In the genomic region with DNA sequence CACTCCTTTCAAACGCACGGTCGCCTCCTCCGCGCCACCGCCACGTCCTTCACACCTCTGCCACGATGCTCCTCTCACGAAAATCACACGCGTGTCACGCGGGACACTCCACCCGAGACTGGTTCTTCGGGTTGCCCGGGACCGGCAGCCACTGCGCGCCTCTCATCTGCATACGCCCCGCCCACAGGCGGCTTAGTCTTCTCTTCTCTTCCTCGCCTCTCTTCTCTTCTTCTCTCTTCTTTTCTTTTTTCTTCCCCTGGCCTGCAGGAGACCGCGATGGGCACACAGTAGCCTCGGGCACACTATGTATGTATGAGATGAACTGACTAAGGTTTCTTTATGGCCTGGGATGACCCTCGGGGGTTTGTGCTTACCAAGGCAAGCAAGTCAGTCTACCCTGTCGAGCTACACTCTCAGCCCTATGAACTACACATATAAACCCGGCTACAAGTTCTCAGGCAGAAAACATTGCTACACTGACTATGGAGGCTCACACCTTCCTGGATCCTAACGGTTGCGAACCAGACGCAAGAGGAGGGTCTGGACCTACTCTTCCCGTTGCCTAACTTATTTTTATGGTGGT, we compare ENCODE assay signal across 8 mouse cellular contexts. TPM values are rescaled to one million over a fixed set of nuclear protein-coding genes. Genes with fewer than 3 reads are reported as not detected.
DNase-seq lines count a peak whose midpoint lies in the region; ATAC-seq and TF ChIP-seq lines count a peak whose summit lies in the region.
"Not testable (repeated sequence)": the region's sequence is repeated elsewhere in the genome, so short reads cannot be mapped to it uniquely, and the experiment has no call there.

No protein-coding gene starts in this region.

- H3K4me3 ChIP-seq in brown adipose tissue, adult 24 weeks (ENCODE audit: insufficient read depth, low read depth, low read length): peak overlapping the region; percentile 42
- not testable (repeated sequence) for H3K4me3 ChIP-seq in embryonic facial prominence, embryonic 15.5 days (replicated peaks); hindbrain, postnatal 0 days (ENCODE audit: low read length); lung, adult 2 months (replicated peaks; ENCODE audit: extremely low read depth, low read depth, low read length)
- H3K4me3 ChIP-seq in heart, adult 2 months: peak overlapping the region; percentile 37; the same call in 1 of the 2 replicates

- intact Hi-C loops in heart, adult 2 months (cut with DNase I): not testable (repeated sequence)

- H3K27ac ChIP-seq in brown adipose tissue, adult 24 weeks (replicated peaks; ENCODE audit: low read depth, low read length); embryonic facial prominence, embryonic 15.5 days (replicated peaks); heart, adult 2 months; hindbrain, postnatal 0 days: not testable (repeated sequence)

- TF ChIP-seq EP300 in heart, adult 2 months (IDR thresholded peaks at IDR 0.05; ENCODE audit: insufficient read depth, low read depth, low read length): not testable (repeated sequence)

- ATAC-seq in embryonic facial prominence, embryonic 15.5 days (ENCODE audit: insufficient number of reproducible peaks, low FRiP score, low TSS enrichment, low read depth): peak; percentile 59
- peak; percentile 69 for ATAC-seq in hindbrain, postnatal 0 days
- ATAC-seq in monocyte, adult 5-6 weeks (replicated peaks; ENCODE audit: insufficient number of reproducible peaks, low FRiP score, low TSS enrichment, poor library complexity, severe bottlenecking): peak; percentile 37; the same call in 1 of the 2 replicates

- not testable (repeated sequence) for H3K4me1 ChIP-seq in brown adipose tissue, adult 24 weeks (ENCODE audit: control insufficient read depth, insufficient read depth, insufficient read length, low read length); embryonic facial prominence, embryonic 15.5 days; heart, adult 2 months (ENCODE audit: control insufficient read depth, insufficient read depth, low read length); hindbrain, postnatal 0 days (ENCODE audit: insufficient read depth, low read length); lung, adult 2 months (ENCODE audit: control insufficient read depth, insufficient read depth, low read length)

- peak in 1 of 2 experiments; percentile 22 for DNase-seq in heart, adult 2 months
- not testable (repeated sequence) for DNase-seq in hindbrain, postnatal 0 days (ENCODE audit: low spot score)
- DNase-seq in layer of hippocampus, adult 9-11 months: peak; percentile 27
- peak; percentile 23 for DNase-seq in lung, adult 2 months
- DNase-seq in thymus, adult 18-20 months: peak; percentile 15 to 47

- H3K4me2 ChIP-seq in embryonic facial prominence, embryonic 15.5 days (replicated peaks); hindbrain, postnatal 0 days (ENCODE audit: low read depth, low read length): not testable (repeated sequence)

- TF ChIP-seq CTCF in heart, adult 2 months (IDR thresholded peaks at IDR 0.05); hindbrain, postnatal 0 days (IDR thresholded peaks at IDR 0.05; ENCODE audit: low read depth); lung, adult 2 months (IDR thresholded peaks at IDR 0.05; ENCODE audit: insufficient read depth, low read length): not testable (repeated sequence)

- not testable (repeated sequence) for H3K27me3 ChIP-seq in embryonic facial prominence, embryonic 15.5 days; heart, adult 2 months (ENCODE audit: control insufficient read depth, insufficient read depth, low read length); hindbrain, postnatal 0 days (ENCODE audit: insufficient read depth, low read length)

- not testable (repeated sequence) for H3K9ac ChIP-seq in embryonic facial prominence, embryonic 15.5 days; heart, adult 2 months (ENCODE audit: low read depth, low read length); hindbrain, postnatal 0 days (replicated peaks; ENCODE audit: low read length)

- not testable (repeated sequence) for TF ChIP-seq POLR2A in heart, adult 2 months (IDR thresholded peaks at IDR 0.05; ENCODE audit: insufficient read depth, low read depth, low read length); lung, adult 2 months (IDR thresholded peaks at IDR 0.05; ENCODE audit: borderline replicate concordance, extremely low read depth, low read depth, low read length)

- 1% methylated on average over 12 of the region's 33 CpGs for WGBS in embryonic facial prominence, embryonic 15.5 days
- WGBS in heart, adult 2 months: 1% methylated on average over 11 of the region's 33 CpGs
- 0% methylated on average over 9 of the region's 33 CpGs for WGBS in hindbrain, postnatal 0 days
- 0% methylated on average over 13 of the region's 33 CpGs for WGBS in lung, adult 2 months

- not testable (repeated sequence) for H3K36me3 ChIP-seq in embryonic facial prominence, embryonic 15.5 days; heart, adult 2 months (ENCODE audit: control insufficient read depth, insufficient read depth, low read length); hindbrain, postnatal 0 days (ENCODE audit: insufficient read depth, low read length)

- not testable (repeated sequence) for H3K79me2 ChIP-seq in heart, adult 2 months (replicated peaks; ENCODE audit: control insufficient read depth, insufficient read depth, low read length)

- not testable (repeated sequence) for H3K9me3 ChIP-seq in embryonic facial prominence, embryonic 15.5 days (replicated peaks); hindbrain, postnatal 0 days (ENCODE audit: low read length)

RNA-seq across cellular contexts. Expression of gene Eapp, which starts 43.1 kb away (rescaled TPM):
- 45.3 and 49.2 TPM in 2 replicates for polyA plus RNA-seq in brown adipose tissue, adult 24 weeks (2012; ENCODE audit: insufficient read depth, insufficient read length, missing spikeins)
- 71.1 and 72.6 TPM in 2 replicates for polyA plus RNA-seq in embryonic facial prominence, embryonic 15.5 days (2015; fragmentation: Nextera tagmentation; extraction: Ambion mirVana)
- 10 to 100 TPM; 27.4 to 27.9 TPM for total RNA-seq in heart, adult 2 months (2021)
- 7.9 and 10.7 TPM in 2 replicates for polyA plus RNA-seq in heart, adult 2 months (2012; rRNA removed)
- total RNA-seq in hindbrain, postnatal 0 days (2014; rRNA removed): 18.0 and 19.0 TPM in 2 replicates
- polyA plus RNA-seq in hindbrain, postnatal 0 days (2015; fragmentation: Nextera tagmentation; extraction: Ambion mirVana): 95.3 and 96.2 TPM in 2 replicates
- polyA plus RNA-seq in lung, adult 2 months (2012; rRNA removed): 9.5 and 10.2 TPM in 2 replicates
- 63.1 to 85.9 TPM (median 71.5 TPM) in 3 replicates for total RNA-seq in monocyte, adult 5-6 weeks (2017)

RNA-seq across cellular contexts. Expression of gene Snx6, which starts 56.8 kb away (rescaled TPM):
- 36.7 and 49.2 TPM in 2 replicates for polyA plus RNA-seq in brown adipose tissue, adult 24 weeks (2012; ENCODE audit: insufficient read depth, insufficient read length, missing spikeins)
- 161 and 163 TPM in 2 replicates for polyA plus RNA-seq in embryonic facial prominence, embryonic 15.5 days (2015; fragmentation: Nextera tagmentation; extraction: Ambion mirVana)
- total RNA-seq in heart, adult 2 months (2021): 10 to 100 TPM; 26.4 to 27.8 TPM
- 12.3 and 15.8 TPM in 2 replicates for polyA plus RNA-seq in heart, adult 2 months (2012; rRNA removed)
- total RNA-seq in hindbrain, postnatal 0 days (2014; rRNA removed): 55.4 and 57.6 TPM in 2 replicates
- polyA plus RNA-seq in hindbrain, postnatal 0 days (2015; fragmentation: Nextera tagmentation; extraction: Ambion mirVana): 141 and 150 TPM in 2 replicates
- polyA plus RNA-seq in lung, adult 2 months (2012; rRNA removed): 14.4 and 17.0 TPM in 2 replicates
- total RNA-seq in monocyte, adult 5-6 weeks (2017): 76.5 to 87.3 TPM (median 85.8 TPM) in 3 replicates
